Mouse (Mus musculus): ENCODE measurements around the gene Nol11.

The Nol11 gene

GRCm38 (mm10) chr11:107188565-107189552, at the start of gene Nol11:
TSS of gene Nol11 (minus strand) at chr11:107189381.
- DNase-seq, result peak; percentile 99

GRCm38 (mm10) chr11:107238506-107238905, 49.3 kb upstream of the Nol11 start:
- DNase-seq, result no peak

- DNase-seq, result peak; percentile 56
These were observed 48.4 kb upstream of the Nol11 start for GRCm38 (mm10) chr11:107237532-107237931.

- no peak for DNase-seq
These were observed 44.2 kb upstream of the Nol11 start for GRCm38 (mm10) chr11:107233252-107233890.

- DNase-seq, result peak; percentile 15
These were observed 40.9 kb upstream of the Nol11 start for GRCm38 (mm10) chr11:107230128-107230527.

GRCm38 (mm10) chr11:107226431-107226830, 37.2 kb upstream of the Nol11 start:
- no peak for DNase-seq

- DNase-seq, result no peak
These were observed 36.8 kb upstream of the Nol11 start for GRCm38 (mm10) chr11:107226013-107226412.

- no peak for DNase-seq
These were observed 36.1 kb upstream of the Nol11 start for GRCm38 (mm10) chr11:107225301-107225700.

- no peak for DNase-seq
These were observed 34.6 kb upstream of the Nol11 start for GRCm38 (mm10) chr11:107223667-107224214.

- no peak for DNase-seq
These were observed 34.0 kb upstream of the Nol11 start for GRCm38 (mm10) chr11:107223169-107223561.

GRCm38 (mm10) chr11:107222531-107223168, 33.5 kb upstream of the Nol11 start:
- DNase-seq, result peak; percentile 15

GRCm38 (mm10) chr11:107215111-107215510, 25.9 kb upstream of the Nol11 start:
- DNase-seq, result no peak

- DNase-seq, result peak; percentile 75
These were observed 24.6 kb upstream of the Nol11 start for GRCm38 (mm10) chr11:107213745-107214144.

- DNase-seq, result no peak
These were observed 20.6 kb upstream of the Nol11 start for GRCm38 (mm10) chr11:107209818-107210217.

- DNase-seq, result no peak
These were observed 12.6 kb upstream of the Nol11 start for GRCm38 (mm10) chr11:107201773-107202172.

- DNase-seq, result no peak
These were observed 10.1 kb upstream of the Nol11 start for GRCm38 (mm10) chr11:107199281-107199680.

- no peak for DNase-seq
These were observed 6.2 kb upstream of the Nol11 start for GRCm38 (mm10) chr11:107195334-107195733.

- no peak for DNase-seq
These were observed 1.2 kb upstream of the Nol11 start for GRCm38 (mm10) chr11:107190376-107190775.

GRCm38 (mm10) chr11:107183777-107184176, 5.4 kb downstream of the Nol11 start:
- no peak for DNase-seq

GRCm38 (mm10) chr11:107161215-107161614, 28.0 kb downstream of the Nol11 start:
- DNase-seq, result no peak

- peak; percentile 27 for DNase-seq
These were observed 30.1 kb downstream of the Nol11 start for GRCm38 (mm10) chr11:107159034-107159433.

GRCm38 (mm10) chr11:107156977-107157642, 32.1 kb downstream of the Nol11 start:
- no peak for DNase-seq

GRCm38 (mm10) chr11:107155292-107155691, 33.9 kb downstream of the Nol11 start:
- no peak for DNase-seq
